Mouse (Mus musculus) brain, embryonic 14.5 days (tissue): ENCODE results near the gene Hhat.

Experiments
- CTCF ChIP-seq: fragments of 200-500 bp; IDR thresholded peaks from 2 replicates; pipeline ENCODE4 v1.5.1; 2012; ENCODE audit warnings: inconsistent platforms, mild to moderate bottlenecking, moderate library complexity, borderline replicate concordance; ENCODE audit not compliant: insufficient read depth, insufficient read length; ENCODE audit errors: extremely low read depth
- POLR2A ChIP-seq: fragments of 200-500 bp; IDR thresholded peaks from 2 replicates; pipeline ENCODE4 v1.6.1; 2012; ENCODE audit warnings: mild to moderate bottlenecking, inconsistent platforms, borderline replicate concordance; ENCODE audit not compliant: poor library complexity, insufficient read depth, insufficient read length, severe bottlenecking; ENCODE audit errors: extremely low read depth

DNA sequence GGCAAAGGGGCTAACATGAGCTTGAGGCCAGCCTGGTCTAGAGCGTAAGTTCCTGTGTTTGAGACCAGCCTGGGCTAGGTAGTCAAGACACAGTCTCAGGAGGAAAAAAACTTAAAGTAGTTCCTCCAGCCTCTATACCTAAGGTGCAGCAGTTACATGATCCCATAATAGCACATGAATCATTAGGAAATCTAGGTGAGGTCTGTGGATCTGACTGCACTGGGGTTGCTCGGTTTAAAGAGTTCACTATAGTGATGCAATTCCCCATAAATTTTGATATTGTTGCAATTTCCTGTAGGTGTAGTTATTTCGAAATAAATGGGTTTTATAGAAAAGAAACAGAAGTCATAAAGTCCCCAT, 26.2 kb downstream of the Hhat start:
- no peak for TF ChIP-seq CTCF
- TF ChIP-seq POLR2A, result no peak
